Mouse (Mus musculus): Measurements from ENCODE around the gene Stk10. TPM values are rescaled to one million over a fixed set of nuclear protein-coding genes. Genes with fewer than 3 reads are reported as not detected.

Gene Stk10
- polyA plus RNA-seq, 1 experiment from 2014 or later, result 5.5 TPM

- Histone ChIP-seq H3K4me3 (ENCODE audit: low read length) (no peak overlapping the region), H3K36me3 (ENCODE audit: control insufficient read depth, insufficient read depth) (no peaks in the 10 kb centered on the region), H3K9ac (ENCODE audit: low read length) (no peak overlapping the region), H3K4me2 (ENCODE audit: low read depth, low read length) (no peak overlapping the region), H3K4me1 (ENCODE audit: control insufficient read depth, insufficient read depth, low read length) (peaks cover 45% of the 10 kb centered on the region), H3K27ac (ENCODE audit: low read length) (0 out of 2 replicates have a peak overlapping the region, but pooled peaks have one; percentile 4), H3K27me3 (ENCODE audit: control insufficient read depth, insufficient read depth, low read length) (no peaks in the 10 kb centered on the region), H3K9me3 (replicated peaks; ENCODE audit: control insufficient read depth, low read length) (no peaks in the 10 kb centered on the region)
- ATAC-seq (replicated peaks; ENCODE audit: extremely low read depth, insufficient read depth, low FRiP score), result no peak
- 61% methylated on average over 12 of the region's 12 CpGs for WGBS
Observed at GRCm38 (mm10) chr11:32551579-32552297, 18.6 kb downstream of the Stk10 start.

GRCm38 (mm10) chr11:32552401-32553090, 19.4 kb downstream of the Stk10 start:
- H3K9ac ChIP-seq (ENCODE audit: low read length), result no peak overlapping the region; the same call in 1 of the 2 replicates
- no peak overlapping the region for H3K4me3 ChIP-seq (ENCODE audit: low read length)
- peak overlapping the region; percentile 33 for H3K27ac ChIP-seq (ENCODE audit: low read length)
- H3K36me3 ChIP-seq (ENCODE audit: control insufficient read depth, insufficient read depth), result no peaks in the 10 kb centered on the region
- peaks cover 45% of the 10 kb centered on the region for H3K4me1 ChIP-seq (ENCODE audit: control insufficient read depth, insufficient read depth, low read length)
- no peaks in the 10 kb centered on the region for H3K27me3 ChIP-seq (ENCODE audit: control insufficient read depth, insufficient read depth, low read length)
- no peaks in the 10 kb centered on the region for H3K9me3 ChIP-seq (replicated peaks; ENCODE audit: control insufficient read depth, low read length)
- 57% methylated on average over 13 of the region's 13 CpGs for WGBS
- peak; percentile 29; the same call in 1 of the 2 replicates for ATAC-seq (replicated peaks; ENCODE audit: extremely low read depth, insufficient read depth, low FRiP score)
- 0 out of 2 replicates have a peak overlapping the region, but pooled peaks have one; percentile 2 for H3K4me2 ChIP-seq (ENCODE audit: low read depth, low read length)

- no peaks in the 10 kb centered on the region for H3K36me3 ChIP-seq (ENCODE audit: control insufficient read depth, insufficient read depth)
- H3K27ac ChIP-seq (ENCODE audit: low read length), result peak overlapping the region; percentile 25
- 41% methylated on average over 14 of the region's 14 CpGs for WGBS
- H3K4me3 ChIP-seq (ENCODE audit: low read length), result no peak overlapping the region
- ATAC-seq (replicated peaks; ENCODE audit: extremely low read depth, insufficient read depth, low FRiP score), result no peak; the same call in 1 of the 2 replicates
- no peak overlapping the region for H3K9ac ChIP-seq (ENCODE audit: low read length)
- H3K27me3 ChIP-seq (ENCODE audit: control insufficient read depth, insufficient read depth, low read length), result no peaks in the 10 kb centered on the region
- H3K9me3 ChIP-seq (replicated peaks; ENCODE audit: control insufficient read depth, low read length), result no peaks in the 10 kb centered on the region
- H3K4me2 ChIP-seq (ENCODE audit: low read depth, low read length), result peak overlapping the region; percentile 15; the same call in 1 of the 2 replicates
- H3K4me1 ChIP-seq (ENCODE audit: control insufficient read depth, insufficient read depth, low read length), result peaks cover 39% of the 10 kb centered on the region
Observed at GRCm38 (mm10) chr11:32553311-32554140, 20.4 kb downstream of the Stk10 start.

GRCm38 (mm10) chr11:32554141-32555091, 21.3 kb downstream of the Stk10 start:
- Histone ChIP-seq H3K9me3 (replicated peaks; ENCODE audit: control insufficient read depth, low read length) (no peaks in the 10 kb centered on the region), H3K4me3 (ENCODE audit: low read length) (no peak overlapping the region), H3K4me2 (ENCODE audit: low read depth, low read length) (no peak overlapping the region), H3K27ac (ENCODE audit: low read length) (peak overlapping the region; percentile 25; the same call in 1 of the 2 replicates), H3K9ac (ENCODE audit: low read length) (no peak overlapping the region), H3K27me3 (ENCODE audit: control insufficient read depth, insufficient read depth, low read length) (no peaks in the 10 kb centered on the region), H3K4me1 (ENCODE audit: control insufficient read depth, insufficient read depth, low read length) (peaks cover 42% of the 10 kb centered on the region), H3K36me3 (ENCODE audit: control insufficient read depth, insufficient read depth) (no peaks in the 10 kb centered on the region)
- no peak for ATAC-seq (replicated peaks; ENCODE audit: extremely low read depth, insufficient read depth, low FRiP score)
- WGBS, result 63% methylated on average over 14 of the region's 14 CpGs

- H3K4me1 ChIP-seq (ENCODE audit: control insufficient read depth, insufficient read depth, low read length), result peaks cover 42% of the 10 kb centered on the region
- WGBS, result 79% methylated on average over 12 of the region's 12 CpGs
Observed at GRCm38 (mm10) chr11:32555103-32555689, 22.1 kb downstream of the Stk10 start.

GRCm38 (mm10) chr11:32556333-32556990, 23.4 kb downstream of the Stk10 start:
- H3K36me3 ChIP-seq (ENCODE audit: control insufficient read depth, insufficient read depth), result no peaks in the 10 kb centered on the region
- H3K9me3 ChIP-seq (replicated peaks; ENCODE audit: control insufficient read depth, low read length), result no peaks in the 10 kb centered on the region
- no peak for ATAC-seq (replicated peaks; ENCODE audit: extremely low read depth, insufficient read depth, low FRiP score)
- H3K4me1 ChIP-seq (ENCODE audit: control insufficient read depth, insufficient read depth, low read length), result peaks cover 39% of the 10 kb centered on the region
- no peak overlapping the region for H3K9ac ChIP-seq (ENCODE audit: low read length)
- H3K4me2 ChIP-seq (ENCODE audit: low read depth, low read length), result no peak overlapping the region
- H3K27ac ChIP-seq (ENCODE audit: low read length), result no peak overlapping the region
- 83% methylated on average over 10 of the region's 10 CpGs for WGBS
- no peak overlapping the region for H3K4me3 ChIP-seq (ENCODE audit: low read length)
- no peaks in the 10 kb centered on the region for H3K27me3 ChIP-seq (ENCODE audit: control insufficient read depth, insufficient read depth, low read length)

More at GRCm38 (mm10) chr11:32555103-32555689, 22.1 kb downstream of the Stk10 start:
- H3K4me3 ChIP-seq (ENCODE audit: low read length), result no peak overlapping the region
- no peak overlapping the region for H3K27ac ChIP-seq (ENCODE audit: low read length)
- H3K36me3 ChIP-seq (ENCODE audit: control insufficient read depth, insufficient read depth), result no peaks in the 10 kb centered on the region
- no peak for ATAC-seq (replicated peaks; ENCODE audit: extremely low read depth, insufficient read depth, low FRiP score)
- H3K9ac ChIP-seq (ENCODE audit: low read length), result no peak overlapping the region
- no peak overlapping the region for H3K4me2 ChIP-seq (ENCODE audit: low read depth, low read length)
- no peaks in the 10 kb centered on the region for H3K27me3 ChIP-seq (ENCODE audit: control insufficient read depth, insufficient read depth, low read length)
- no peaks in the 10 kb centered on the region for H3K9me3 ChIP-seq (replicated peaks; ENCODE audit: control insufficient read depth, low read length)

GRCm38 (mm10) chr11:32558026-32558425, 24.9 kb downstream of the Stk10 start:
- no peaks in the 10 kb centered on the region for H3K9me3 ChIP-seq (replicated peaks; ENCODE audit: control insufficient read depth, low read length)
- no peak overlapping the region for H3K27ac ChIP-seq (ENCODE audit: low read length)
- WGBS, result 95% methylated on average over 4 of the region's 4 CpGs
- no peak overlapping the region for H3K4me3 ChIP-seq (ENCODE audit: low read length)
- ATAC-seq (replicated peaks; ENCODE audit: extremely low read depth, insufficient read depth, low FRiP score), result no peak
- H3K9ac ChIP-seq (ENCODE audit: low read length), result no peak overlapping the region
- no peaks in the 10 kb centered on the region for H3K27me3 ChIP-seq (ENCODE audit: control insufficient read depth, insufficient read depth, low read length)
- no peaks in the 10 kb centered on the region for H3K36me3 ChIP-seq (ENCODE audit: control insufficient read depth, insufficient read depth)
- no peak overlapping the region for H3K4me2 ChIP-seq (ENCODE audit: low read depth, low read length)
- peaks cover 36% of the 10 kb centered on the region for H3K4me1 ChIP-seq (ENCODE audit: control insufficient read depth, insufficient read depth, low read length)
